Mouse (Mus musculus) ZHBTc4 (cell line): ENCODE measurements around the gene Gfap.

Experiments
- DNase-seq: peaks from one replicate; pipeline ENCODE4 v3.0.0-alpha.2; 2011; ENCODE audit warnings: low read depth, low spot score

Gene Gfap

GRCm38 (mm10) chr11:102900763-102901162 is at the start of gene Gfap:
Gene Gfap, minus strand, starts transcription at chr11:102900912.
- peak; percentile 89 for DNase-seq

DNA sequence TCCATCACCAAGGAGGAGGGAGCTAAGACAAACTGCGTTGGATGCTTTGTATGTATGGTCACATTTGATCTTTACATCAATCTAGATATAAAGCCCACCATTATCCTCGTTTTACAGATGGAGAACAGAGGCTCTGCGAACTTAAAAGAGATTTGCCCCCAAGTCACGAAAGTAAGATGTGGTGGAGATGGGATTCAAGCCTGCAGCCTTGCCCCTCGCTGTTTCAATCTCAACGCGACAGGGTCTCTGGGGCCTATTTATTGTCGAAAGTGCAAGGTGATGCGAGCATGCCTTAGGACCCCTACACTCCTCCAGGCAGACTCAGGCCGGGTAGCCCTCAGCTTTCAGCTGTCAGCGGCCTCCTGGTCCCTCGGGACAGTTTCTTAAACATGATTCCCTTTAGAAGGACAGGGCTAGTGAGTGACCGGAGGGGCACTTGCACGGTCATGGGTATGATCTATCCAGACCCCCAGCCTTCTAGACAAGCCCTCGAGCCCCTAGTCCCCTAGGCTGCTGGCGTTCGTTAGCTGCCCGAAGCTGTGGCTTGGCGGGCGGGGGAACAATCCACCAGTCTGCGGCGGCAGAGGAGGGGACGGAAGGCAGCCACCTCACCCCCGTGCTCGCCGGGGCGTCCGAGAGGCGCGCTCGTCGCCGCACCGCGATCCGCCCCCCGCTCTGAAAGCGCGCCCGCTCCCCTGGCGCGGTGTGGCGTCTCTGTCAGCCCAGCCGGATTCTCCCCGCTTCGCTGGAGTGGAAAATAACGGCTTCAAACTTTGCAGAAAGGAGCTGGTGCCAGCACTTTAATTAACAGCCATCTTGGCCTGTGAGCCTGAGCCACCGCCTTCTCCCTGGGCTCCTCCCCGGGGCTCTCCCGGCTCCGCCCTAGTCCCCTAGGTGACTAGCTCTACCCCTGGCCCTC is 47.6 kb upstream of the Gfap start:
- peak; percentile 42 for DNase-seq

- no peak for DNase-seq
Measured at GRCm38 (mm10) chr11:102946992-102947343, 46.3 kb upstream of the Gfap start.

GRCm38 (mm10) chr11:102946265-102946991 is 45.7 kb upstream of the Gfap start, which contains the start of gene C1ql1:
Gene C1ql1, minus strand, starts transcription at chr11:102946688.
- peak; percentile 96 for DNase-seq

GRCm38 (mm10) chr11:102945306-102946264 is 44.9 kb upstream of the Gfap start:
- DNase-seq = peak; percentile 53

- no peak for DNase-seq
Measured at GRCm38 (mm10) chr11:102941236-102941635, 40.5 kb upstream of the Gfap start.

DNA sequence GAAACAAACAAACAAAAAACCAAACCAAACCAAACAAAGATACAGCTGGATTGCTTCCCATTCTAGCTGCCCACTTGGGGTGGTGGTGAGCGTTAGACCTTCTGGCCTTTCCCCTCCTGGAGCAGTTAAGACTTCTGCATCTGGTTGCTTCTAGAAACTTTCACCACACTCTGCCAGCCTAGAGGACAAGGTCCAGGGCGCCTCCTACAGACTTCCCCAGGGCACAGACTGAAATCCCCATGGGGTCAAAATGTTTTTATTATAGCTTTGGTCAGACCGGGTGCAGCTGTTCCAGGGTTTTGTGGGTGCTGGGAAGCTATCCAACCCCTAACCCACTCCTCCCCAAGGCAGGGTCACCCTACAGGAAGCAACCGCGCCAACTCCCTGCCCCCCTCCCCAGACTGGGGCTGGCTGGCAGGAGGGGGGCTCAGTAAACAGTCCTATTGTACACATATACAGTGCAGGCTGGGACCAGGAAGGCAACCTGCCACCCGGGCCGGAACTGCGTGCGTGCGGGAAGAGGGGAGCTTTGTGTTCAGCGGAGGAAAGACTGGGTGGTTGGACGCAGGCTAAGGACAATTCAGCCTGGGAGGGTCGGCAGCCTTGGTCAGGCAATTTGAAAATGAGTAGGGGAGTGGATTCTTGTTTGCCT is 38.4 kb upstream of the Gfap start:
- DNase-seq = no peak

GRCm38 (mm10) chr11:102937529-102938182 is 36.9 kb upstream of the Gfap start:
- DNase-seq = no peak

DNA sequence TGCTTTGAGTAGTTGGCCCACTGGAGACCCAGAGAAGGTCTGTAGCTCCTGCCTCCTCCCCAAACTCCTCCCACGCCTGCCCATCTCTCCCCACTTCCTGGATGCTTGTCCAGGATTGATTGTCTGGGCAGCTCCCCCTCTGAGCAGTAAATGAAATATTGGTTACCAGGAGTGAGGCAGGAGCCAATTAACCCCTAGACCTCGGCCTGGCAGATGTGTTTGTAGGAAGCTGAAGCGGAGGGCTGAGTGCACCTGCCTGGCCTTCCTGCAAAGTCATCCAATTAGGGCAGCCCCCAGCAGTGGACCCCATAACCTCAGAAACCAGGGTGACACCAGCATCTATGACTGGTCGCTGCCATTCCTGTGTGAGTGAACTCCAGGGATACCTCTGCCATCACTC is 35.6 kb upstream of the Gfap start:
- no peak for DNase-seq

DNA sequence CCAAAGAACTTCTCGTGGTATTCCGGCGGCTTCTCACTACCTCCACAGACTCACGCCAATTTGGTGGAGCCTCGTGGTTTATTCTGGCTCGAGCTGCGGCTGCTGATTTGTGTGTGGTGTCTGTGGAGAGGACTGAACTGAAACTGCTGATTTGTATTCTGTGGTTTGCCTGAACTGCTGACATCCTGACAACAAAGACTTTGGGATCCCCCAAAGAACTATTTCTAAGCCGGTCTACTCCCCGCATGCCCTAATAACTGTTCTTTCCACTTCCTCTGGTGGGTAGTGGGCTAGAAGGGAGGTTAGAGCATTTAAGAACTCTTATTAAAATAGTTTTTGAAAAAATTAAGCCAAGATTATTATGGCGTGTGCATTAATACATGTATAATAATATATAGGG is 30.0 kb upstream of the Gfap start:
- DNase-seq = no peak

- peak; percentile 90 for DNase-seq
Measured at GRCm38 (mm10) chr11:102925351-102925717, 24.6 kb upstream of the Gfap start.

- peak; percentile 99 for DNase-seq
Measured at GRCm38 (mm10) chr11:102924557-102925350, 24.0 kb upstream of the Gfap start, which contains the start of gene Kif18b. Gene Kif18b, minus strand, starts transcription at chr11:102925124.

DNA sequence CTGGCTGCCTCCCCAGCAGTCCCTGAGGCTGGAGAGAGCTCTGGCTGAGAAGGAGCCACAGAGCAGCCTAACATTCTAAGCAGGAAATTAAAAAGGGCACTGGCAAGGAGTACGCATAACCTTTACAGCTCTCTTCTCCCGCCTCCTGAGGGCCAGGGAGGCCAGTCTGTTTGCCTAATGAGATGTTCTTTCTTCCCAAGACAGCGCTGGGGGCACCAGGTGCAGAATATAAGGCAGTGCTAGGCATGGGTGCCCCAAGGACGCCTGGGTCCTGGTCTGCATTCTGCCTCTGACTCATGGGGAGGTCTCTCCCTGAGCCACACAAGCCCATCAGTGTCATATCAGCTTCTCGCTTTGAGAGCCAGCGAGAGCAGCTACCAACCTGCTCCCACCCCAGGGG is 20.8 kb upstream of the Gfap start:
- DNase-seq = no peak

GRCm38 (mm10) chr11:102918077-102918476 is 17.4 kb upstream of the Gfap start:
- no peak for DNase-seq

GRCm38 (mm10) chr11:102915380-102915779 is 14.7 kb upstream of the Gfap start:
- DNase-seq = no peak

DNA sequence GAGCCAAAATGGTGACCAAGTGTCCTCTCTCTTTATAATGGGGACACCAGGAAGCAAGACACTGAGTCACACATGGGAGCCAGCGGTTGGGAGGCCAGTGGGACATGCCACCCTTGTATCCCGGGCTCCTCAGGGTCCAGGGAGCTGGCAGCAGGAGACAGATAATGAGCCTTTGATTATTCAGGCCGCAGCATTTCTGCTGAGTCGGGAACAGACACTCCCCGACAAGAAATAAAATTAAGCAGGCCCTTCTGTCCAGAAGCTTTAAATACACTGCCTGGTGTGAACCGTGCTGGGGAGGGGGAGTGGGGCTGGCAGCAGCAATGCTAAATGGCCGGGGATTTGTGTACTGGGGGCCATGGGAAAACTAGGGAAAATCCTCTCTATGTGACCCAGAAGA is 10.7 kb upstream of the Gfap start:
- DNase-seq = no peak

- DNase-seq = no peak
Measured at GRCm38 (mm10) chr11:102903654-102904053, 2.9 kb upstream of the Gfap start.

- DNase-seq = no peak
Measured at GRCm38 (mm10) chr11:102902107-102902506, 1.4 kb upstream of the Gfap start.

- no peak for DNase-seq
Measured at GRCm38 (mm10) chr11:102901199-102901598, 487 bp upstream of the Gfap start.

GRCm38 (mm10) chr11:102898408-102898807 is 2.3 kb downstream of the Gfap start:
- DNase-seq = no peak
